Mouse (Mus musculus): ENCODE measurements at regions not wholly inside any gene's neighbourhood (a gene's known extent, or its start where the extent isn't known, plus 50 kb on each side); places are given as distances from the start of the nearest gene placed in this dataset.

- no peak for DNase-seq
These were observed 1098.7 kb downstream of the Pcdh18 start for GRCm38 (mm10) chr3:48658386-48658785.

GRCm38 (mm10) chr3:48655084-48655483 is 1102.0 kb downstream of the Pcdh18 start:
- no peak for DNase-seq

DNA sequence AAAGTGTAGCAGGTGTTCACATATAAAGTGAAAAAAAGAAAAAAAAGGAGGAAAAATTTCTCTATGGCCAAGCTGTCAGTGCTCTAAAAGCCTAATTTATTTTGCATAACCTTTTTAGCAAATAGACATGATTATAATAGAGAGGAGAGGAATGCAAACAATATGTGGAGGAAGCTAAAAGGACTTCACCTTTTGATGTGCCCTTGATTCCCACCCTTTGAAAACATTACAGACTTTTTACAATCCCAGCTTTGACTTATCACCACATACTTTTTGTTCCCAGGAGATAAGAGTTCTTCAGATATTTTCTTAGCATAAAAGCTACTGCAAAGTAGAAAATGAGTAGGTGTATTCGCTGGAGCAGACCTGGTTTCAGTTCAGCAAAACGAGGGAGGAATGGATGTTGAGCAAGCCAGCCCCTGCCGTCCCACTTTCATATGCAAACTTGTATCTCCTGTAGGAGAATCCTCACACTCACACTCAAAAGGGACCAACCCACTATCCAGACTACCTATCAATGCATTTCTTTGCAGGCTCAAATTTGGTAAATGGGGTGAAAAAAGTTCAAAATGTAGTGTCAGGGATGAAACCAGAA is 1125.1 kb downstream of the Pcdh18 start:
- DNase-seq = no peak

- no peak for DNase-seq
These were observed 1148.2 kb downstream of the Pcdh18 start for GRCm38 (mm10) chr3:48608933-48609332.

DNA sequence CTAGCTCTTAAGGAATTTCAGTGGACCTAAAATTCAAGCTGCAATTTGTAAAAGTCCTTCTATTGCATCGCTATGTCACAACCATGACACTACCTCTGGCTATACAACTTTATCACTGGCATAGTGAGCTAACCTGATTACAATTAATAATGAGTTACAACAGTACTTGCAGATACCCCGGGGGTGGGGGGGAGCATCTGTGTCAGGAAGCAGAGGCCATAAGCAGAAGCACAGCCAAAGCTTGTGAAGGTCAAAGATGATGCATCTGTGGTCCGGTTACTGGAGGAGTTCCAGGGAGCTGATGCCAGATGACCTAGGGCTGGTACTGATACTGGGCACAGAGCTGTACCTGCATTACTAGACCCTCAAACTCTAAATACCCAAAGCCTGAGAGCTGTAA is 1152.3 kb downstream of the Pcdh18 start:
- DNase-seq = no peak

GRCm38 (mm10) chr3:48587341-48587740 is 1169.8 kb downstream of the Pcdh18 start:
- no peak for DNase-seq

GRCm38 (mm10) chr3:48586145-48586544 is 1171.0 kb downstream of the Pcdh18 start:
- no peak for DNase-seq

- no peak for DNase-seq
These were observed 1172.8 kb downstream of the Pcdh18 start for GRCm38 (mm10) chr3:48584340-48584739.

DNA sequence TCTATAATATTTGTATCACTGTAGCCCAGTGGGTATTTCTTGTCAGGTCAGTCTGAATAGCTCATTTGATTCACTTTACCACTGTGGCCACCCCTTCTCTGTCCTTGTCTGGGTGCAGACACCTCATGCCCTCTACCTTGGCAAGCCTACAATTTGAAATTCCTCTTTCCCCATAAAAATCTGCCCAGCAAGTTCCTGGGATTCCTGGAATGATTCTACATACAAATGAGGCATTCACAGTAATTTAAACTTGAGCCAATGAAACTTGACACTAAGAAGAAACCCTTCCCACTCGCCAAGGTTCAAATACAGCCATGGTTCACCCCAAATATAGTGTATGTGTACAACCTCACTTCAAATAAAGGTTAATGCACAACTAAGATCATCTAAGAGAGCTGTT is 1174.6 kb downstream of the Pcdh18 start:
- DNase-seq = no peak

DNA sequence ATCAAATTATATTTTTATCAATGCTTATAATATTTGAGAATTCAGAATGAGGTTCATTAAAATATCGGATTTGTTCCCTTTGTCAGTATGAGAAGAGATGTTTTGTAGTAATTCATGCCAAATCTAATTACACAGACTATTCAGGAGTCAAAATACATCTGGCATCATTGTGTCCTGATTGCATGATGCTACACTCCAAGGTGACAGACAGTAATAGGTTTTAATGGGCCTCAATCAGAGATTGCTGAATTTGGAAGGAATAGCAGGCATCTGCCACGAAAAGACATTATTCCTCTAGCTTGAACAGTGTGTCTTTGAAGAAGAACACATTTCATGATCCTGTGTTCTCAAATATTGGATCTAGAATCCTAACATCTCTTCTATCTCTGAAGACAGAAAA is 1177.2 kb downstream of the Pcdh18 start:
- DNase-seq = peak; percentile 4

DNA sequence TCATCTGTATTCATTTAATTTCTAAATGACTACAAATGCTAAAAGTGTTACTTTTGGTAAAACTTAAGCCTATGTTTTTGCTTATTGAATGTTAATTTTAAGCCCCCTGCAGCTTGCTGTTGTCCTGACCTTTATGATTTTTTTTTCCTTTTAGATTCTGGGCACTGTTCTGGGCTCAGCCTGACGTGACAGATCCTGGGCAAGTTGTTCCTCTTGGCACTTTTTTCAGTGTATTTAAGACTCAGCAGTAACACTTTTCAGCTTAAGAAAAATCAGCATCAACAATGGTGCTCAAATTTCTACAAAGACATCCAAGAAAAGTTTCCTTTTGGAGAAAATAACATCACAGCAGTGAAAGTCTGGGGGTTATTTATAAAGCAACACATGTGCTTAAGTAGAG is 1177.9 kb downstream of the Pcdh18 start:
- no peak for DNase-seq

GRCm38 (mm10) chr3:48546669-48547068 is 1210.5 kb downstream of the Pcdh18 start:
- DNase-seq = no peak

- no peak for DNase-seq
These were observed 1242.1 kb downstream of the Pcdh18 start for GRCm38 (mm10) chr3:48515009-48515408.

DNA sequence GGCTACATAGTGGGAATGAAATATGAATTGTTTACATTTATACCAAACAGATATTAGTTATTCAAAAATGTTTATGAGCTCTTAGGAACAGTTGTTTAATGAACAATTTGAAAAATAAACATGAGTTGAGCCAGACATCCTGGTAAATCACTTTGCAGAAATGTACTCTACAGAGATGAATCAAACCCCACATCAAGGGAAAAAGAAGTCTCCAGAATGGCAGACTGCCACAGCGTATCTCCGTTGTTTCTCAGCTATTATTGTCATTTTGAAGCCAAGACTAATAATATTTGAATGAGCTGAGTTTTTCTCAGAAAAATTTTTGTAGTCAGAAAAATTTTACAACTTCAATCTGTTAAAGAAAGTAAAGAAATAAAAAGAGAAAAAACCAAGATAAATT is 1253.1 kb downstream of the Pcdh18 start:
- DNase-seq = no peak

GRCm38 (mm10) chr3:48464679-48465078 is 1292.4 kb downstream of the Pcdh18 start:
- DNase-seq = no peak

DNA sequence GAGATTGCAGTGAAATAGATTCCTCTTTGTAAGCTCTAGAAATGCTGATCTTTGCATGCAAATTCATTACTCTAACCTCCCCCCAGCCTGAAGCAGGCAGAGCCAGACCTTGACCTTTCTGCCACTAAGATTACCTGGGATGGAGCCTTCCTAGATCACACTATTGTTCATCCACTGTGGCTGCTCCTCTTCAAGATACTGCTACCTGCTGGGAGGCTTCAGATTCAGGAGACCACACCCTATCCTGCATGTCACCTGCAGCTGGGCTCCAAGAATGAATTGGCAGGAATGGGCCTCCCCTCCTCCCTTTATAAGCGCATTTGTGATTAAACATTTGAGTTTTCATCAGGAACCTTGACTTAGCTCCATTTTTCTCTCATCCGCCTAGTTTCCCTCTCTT is 1315.2 kb downstream of the Pcdh18 start:
- DNase-seq = no peak

DNA sequence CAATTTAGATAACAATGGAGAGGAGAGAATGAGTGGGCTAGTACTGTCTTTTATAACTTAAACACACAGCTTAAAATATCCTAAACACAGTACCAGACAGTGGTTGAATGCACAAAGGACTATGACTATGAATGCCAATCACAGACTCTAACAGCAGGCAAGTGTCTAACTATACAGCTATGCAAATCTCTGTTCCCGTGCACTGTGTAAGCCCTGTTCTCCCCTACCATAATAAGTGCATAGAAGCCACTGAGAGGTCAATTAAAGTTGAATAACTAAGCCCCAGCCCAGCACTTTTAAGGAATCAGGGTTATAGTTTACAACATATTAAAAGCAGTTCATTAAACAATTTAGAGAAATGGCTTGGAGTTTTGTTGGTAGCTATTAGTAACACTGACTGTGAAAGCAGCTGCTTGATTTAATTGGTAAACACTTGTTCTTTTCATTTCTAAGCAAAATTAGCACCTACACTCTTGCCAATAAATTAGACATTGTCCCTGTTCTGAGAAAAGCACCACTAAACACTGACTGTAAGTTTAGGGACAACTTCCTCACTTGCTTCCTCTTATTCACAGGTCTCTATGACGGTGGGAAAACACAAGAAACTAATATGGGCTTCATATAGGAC is 1327.6 kb downstream of the Pcdh18 start:
- no peak for DNase-seq

DNA sequence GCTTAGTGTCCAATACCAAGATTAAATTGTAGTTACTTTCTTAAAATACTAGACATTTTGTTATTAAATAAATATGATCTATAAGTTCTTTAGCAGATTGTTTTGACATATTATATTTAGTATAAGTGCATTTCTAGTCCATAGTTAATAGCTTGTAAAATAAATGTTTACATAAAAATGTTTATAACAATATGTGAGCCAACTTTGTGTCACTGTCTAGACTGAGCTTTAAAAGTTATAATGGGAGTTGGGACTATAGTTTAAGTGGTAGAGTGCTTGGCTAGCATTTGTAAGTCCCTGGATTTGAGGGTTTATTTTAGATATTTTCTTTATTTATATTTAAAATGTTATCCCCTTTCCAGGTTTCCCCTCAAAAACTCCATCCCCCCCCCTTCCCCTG is 1367.3 kb downstream of the Pcdh18 start:
- no peak for DNase-seq
